Mouse (Mus musculus): Measurements from ENCODE around the gene Thumpd3.

Gene Thumpd3

GRCm38 (mm10) chr6:113037946-113038734 lies 7.9 kb upstream of the Thumpd3 start:
- DNase-seq (ENCODE audit: low read depth, low spot score), result peak; percentile 84

GRCm38 (mm10) chr6:113038735-113039058 lies 7.3 kb upstream of the Thumpd3 start:
- DNase-seq (ENCODE audit: low read depth, low spot score), result no peak

GRCm38 (mm10) chr6:113040319-113040718 lies 5.7 kb upstream of the Thumpd3 start:
- no peak for DNase-seq (ENCODE audit: low read depth, low spot score)

GRCm38 (mm10) chr6:113041215-113041990 lies 4.6 kb upstream of the Thumpd3 start:
- DNase-seq (ENCODE audit: low read depth, low spot score), result no peak

- no peak for DNase-seq (ENCODE audit: low read depth, low spot score)
These were observed 450 bp upstream of the Thumpd3 start for GRCm38 (mm10) chr6:113045575-113045974.

- peak; percentile 65 for DNase-seq (ENCODE audit: low read depth, low spot score)
These were observed 1.2 kb downstream of the Thumpd3 start for GRCm38 (mm10) chr6:113047016-113047746.

GRCm38 (mm10) chr6:113048371-113048770 lies 2.3 kb downstream of the Thumpd3 start:
- DNase-seq (ENCODE audit: low read depth, low spot score), result no peak

- DNase-seq (ENCODE audit: low read depth, low spot score), result no peak
These were observed 3.1 kb downstream of the Thumpd3 start for GRCm38 (mm10) chr6:113049159-113049558.

- no peak for DNase-seq (ENCODE audit: low read depth, low spot score)
These were observed 6.9 kb downstream of the Thumpd3 start for GRCm38 (mm10) chr6:113052972-113053371.

GRCm38 (mm10) chr6:113054552-113055107 lies 8.6 kb downstream of the Thumpd3 start:
- no peak for DNase-seq (ENCODE audit: low read depth, low spot score)

- DNase-seq (ENCODE audit: low read depth, low spot score), result no peak
These were observed 15.0 kb downstream of the Thumpd3 start for GRCm38 (mm10) chr6:113060892-113061563.

GRCm38 (mm10) chr6:113062253-113062652 lies 16.2 kb downstream of the Thumpd3 start:
- DNase-seq (ENCODE audit: low read depth, low spot score), result no peak

- DNase-seq (ENCODE audit: low read depth, low spot score), result no peak
These were observed 17.3 kb downstream of the Thumpd3 start for GRCm38 (mm10) chr6:113063363-113063762.

- no peak for DNase-seq (ENCODE audit: low read depth, low spot score)
These were observed 19.2 kb downstream of the Thumpd3 start for GRCm38 (mm10) chr6:113065186-113065585.

GRCm38 (mm10) chr6:113069154-113069553 lies 23.1 kb downstream of the Thumpd3 start:
- no peak for DNase-seq (ENCODE audit: low read depth, low spot score)

- DNase-seq (ENCODE audit: low read depth, low spot score), result peak; percentile 26
These were observed 29.2 kb downstream of the Thumpd3 start for GRCm38 (mm10) chr6:113075261-113075660.

- DNase-seq (ENCODE audit: low read depth, low spot score), result peak; percentile 94
These were observed 30.1 kb downstream of the Thumpd3 start for GRCm38 (mm10) chr6:113076012-113076685.

- peak; percentile 98 for DNase-seq (ENCODE audit: low read depth, low spot score)
These were observed 30.9 kb downstream of the Thumpd3 start, which contains the start of gene Setd5 for GRCm38 (mm10) chr6:113076686-113077516. TSS of gene Setd5 (plus strand) at chr6:113077365.

GRCm38 (mm10) chr6:113077569-113078030 lies 31.6 kb downstream of the Thumpd3 start:
- DNase-seq (ENCODE audit: low read depth, low spot score), result no peak

Measured in CD4-positive, CD25-positive, alpha-beta regulatory T cell, adult 2 months (primary cell).